In the genomic region with DNA sequence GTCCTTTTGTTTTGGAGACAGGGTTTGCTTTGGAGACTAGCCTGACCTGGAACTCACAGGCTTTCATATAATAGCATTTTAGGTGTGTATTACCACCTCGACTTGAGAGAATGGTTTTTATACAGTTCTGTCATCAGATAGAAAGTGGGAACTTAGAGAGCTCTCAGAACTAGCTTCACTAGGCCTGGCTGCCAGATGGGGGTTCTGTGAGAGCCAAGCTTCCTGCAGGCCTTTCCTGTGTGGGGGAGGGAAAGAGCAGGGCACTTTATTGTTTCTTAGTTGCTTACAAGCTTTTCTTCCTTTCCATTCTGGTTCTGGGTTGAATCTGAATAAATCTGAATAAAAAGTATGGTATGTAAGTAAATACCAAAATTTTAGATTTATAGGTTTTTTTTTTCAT, we compare ENCODE assay signal across 13 mouse cellular contexts. TPM values are rescaled to one million over a fixed set of nuclear protein-coding genes. Genes with fewer than 3 reads are reported as not detected.
DNase-seq lines count a peak whose midpoint lies in the region; ATAC-seq lines count a peak whose summit lies in the region.
"Had no signal": no experiment of that assay in that cellular context is flagged by ENCODE, and none has a peak within 500 bp of the region (broad histone marks: within the 10 kb centered on the region; RNA-seq: fewer than 3 reads in every experiment).

No protein-coding gene starts in this region.

- H3K4me1 ChIP-seq in heart, embryonic 11.5 days (ENCODE audit: control insufficient read depth, insufficient read depth, low read length) = no peaks in the 10 kb centered on the region
- H3K4me1 ChIP-seq in lung, embryonic 16.5 days (replicated peaks; ENCODE audit: control insufficient read depth, insufficient read depth, low read length) = peaks cover 8% of the 10 kb centered on the region
- peaks cover 7% of the 10 kb centered on the region for H3K4me1 ChIP-seq in embryonic facial prominence, embryonic 10.5 days
- peaks cover 29% of the 10 kb centered on the region for H3K4me1 ChIP-seq in limb, embryonic 10.5 days
- H3K4me1 ChIP-seq: stomach, embryonic 15.5 days had no signal

- H3K27me3 ChIP-seq in heart, embryonic 11.5 days (ENCODE audit: control insufficient read depth, insufficient read depth, low read length) = no peaks in the 10 kb centered on the region
- H3K27me3 ChIP-seq in lung, embryonic 16.5 days (ENCODE audit: control insufficient read depth, insufficient read depth, low read depth, low read length) = no peaks in the 10 kb centered on the region
- no peaks in the 10 kb centered on the region for H3K27me3 ChIP-seq in embryonic facial prominence, embryonic 10.5 days (replicated peaks; ENCODE audit: low read depth, poor library complexity, severe bottlenecking)
- H3K27me3 ChIP-seq in limb, embryonic 10.5 days (ENCODE audit: low read depth, poor library complexity, severe bottlenecking) = no peaks in the 10 kb centered on the region
- H3K27me3 ChIP-seq: hindbrain, embryonic 15.5 days; kidney, embryonic 15.5 days; liver, embryonic 13.5 days; stomach, embryonic 15.5 days had no signal

- peak; percentile 22 for DNase-seq in heart, adult 8-10 months (ENCODE audit: low spot score)
- no peak for DNase-seq in lung, adult 18-20 months
- DNase-seq in embryonic facial prominence, embryonic 10.5 days (ENCODE audit: low spot score) = peak; percentile 18
- DNase-seq in limb, embryonic 10.5 days (ENCODE audit: low spot score) = peak; percentile 57
- no peak for DNase-seq in urinary bladder, postnatal 25 days (ENCODE audit: low spot score)
- DNase-seq: liver, embryonic 13.5 days had no signal

- H3K4me2 ChIP-seq in heart, embryonic 11.5 days = no peak overlapping the region
- no peak overlapping the region for H3K4me2 ChIP-seq in lung, embryonic 16.5 days (ENCODE audit: low read depth, low read length)
- H3K4me2 ChIP-seq: hindbrain, embryonic 15.5 days; kidney, embryonic 15.5 days; liver, embryonic 13.5 days; stomach, embryonic 15.5 days had no signal

- H3K9ac ChIP-seq in heart, embryonic 11.5 days (ENCODE audit: low read depth, low read length) = no peak overlapping the region
- H3K9ac ChIP-seq in lung, embryonic 16.5 days (ENCODE audit: low read length) = no peak overlapping the region
- H3K9ac ChIP-seq: hindbrain, embryonic 15.5 days; kidney, embryonic 15.5 days; liver, embryonic 13.5 days; stomach, embryonic 15.5 days had no signal

- no peak overlapping the region for H3K27ac ChIP-seq in heart, embryonic 11.5 days (ENCODE audit: low read depth, low read length)
- peak overlapping the region; percentile 9; the same call in 1 of the 2 replicates for H3K27ac ChIP-seq in lung, embryonic 16.5 days (ENCODE audit: low read length)
- H3K27ac ChIP-seq in embryonic facial prominence, embryonic 10.5 days (replicated peaks) = no peak overlapping the region; the same call in 1 of the 2 replicates
- peak overlapping the region; percentile 80 for H3K27ac ChIP-seq in limb, embryonic 10.5 days
- H3K27ac ChIP-seq: hindbrain, embryonic 15.5 days; kidney, embryonic 15.5 days; liver, embryonic 13.5 days; stomach, embryonic 15.5 days had no signal

- H3K9me3 ChIP-seq in heart, embryonic 11.5 days (replicated peaks; ENCODE audit: control insufficient read depth, low read length) = no peaks in the 10 kb centered on the region
- no peaks in the 10 kb centered on the region for H3K9me3 ChIP-seq in lung, embryonic 16.5 days (ENCODE audit: control insufficient read depth, low read length)
- no peaks in the 10 kb centered on the region for H3K9me3 ChIP-seq in embryonic facial prominence, embryonic 10.5 days
- H3K9me3 ChIP-seq in limb, embryonic 10.5 days (replicated peaks) = no peaks in the 10 kb centered on the region
- H3K9me3 ChIP-seq: hindbrain, embryonic 15.5 days; kidney, embryonic 15.5 days; liver, embryonic 13.5 days; stomach, embryonic 15.5 days had no signal

- 65% methylated on average over 1 of the region's 1 CpGs for WGBS in heart, embryonic 11.5 days (ENCODE audit: insufficient replicate concordance)
- WGBS in lung, embryonic 16.5 days = 45% methylated on average over 1 of the region's 1 CpGs
- WGBS in embryonic facial prominence, embryonic 10.5 days = 66% methylated on average over 1 of the region's 1 CpGs
- 33% methylated on average over 1 of the region's 1 CpGs for WGBS in limb, embryonic 10.5 days

- H3K36me3 ChIP-seq in heart, embryonic 11.5 days (ENCODE audit: control insufficient read depth, insufficient read depth, low read length) = peaks cover 2% of the 10 kb centered on the region
- H3K36me3 ChIP-seq in lung, embryonic 16.5 days (ENCODE audit: control insufficient read depth, insufficient read depth, low read length) = no peaks in the 10 kb centered on the region; the same call in 1 of the 2 replicates
- peaks cover 19% of the 10 kb centered on the region for H3K36me3 ChIP-seq in embryonic facial prominence, embryonic 10.5 days (replicated peaks)
- H3K36me3 ChIP-seq in limb, embryonic 10.5 days = peaks cover 25% of the 10 kb centered on the region

- no peak for ATAC-seq in heart, embryonic 11.5 days (replicated peaks; ENCODE audit: insufficient number of reproducible peaks, low FRiP score, low TSS enrichment)
- no peak for ATAC-seq in lung, embryonic 16.5 days (ENCODE audit: low read depth)
- ATAC-seq in activated CD4-positive, CD25-positive, alpha-beta regulatory T cell, adult 4 months = no peak
- ATAC-seq: forebrain, embryonic 16.5 days had no signal

- no peak overlapping the region for H3K4me3 ChIP-seq in heart, embryonic 11.5 days (ENCODE audit: low read depth, low read length)
- H3K4me3 ChIP-seq in lung, embryonic 16.5 days (ENCODE audit: low read length) = no peak overlapping the region
- no peak overlapping the region for H3K4me3 ChIP-seq in embryonic facial prominence, embryonic 10.5 days
- H3K4me3 ChIP-seq in limb, embryonic 10.5 days = no peak overlapping the region
- H3K4me3 ChIP-seq: hindbrain, embryonic 15.5 days; kidney, embryonic 15.5 days; liver, embryonic 13.5 days; stomach, embryonic 15.5 days had no signal

RNA-seq across cellular contexts. Expression of a gene that starts 54.0 kb away (rescaled TPM):
- 10 to 100 TPM; 14.7 to 16.8 (median 16.0) TPM for total RNA-seq in heart, adult 8-10 months (2022)
- 30.6 and 33.1 TPM in 2 replicates for polyA plus RNA-seq in heart, embryonic 11.5 days (2014; fragmentation: Nextera tagmentation; extraction: Ambion mirVana)
- polyA plus RNA-seq in lung, embryonic 16.5 days (2015; fragmentation: Nextera tagmentation; extraction: Ambion mirVana) = 44.7 and 50.3 TPM in 2 replicates
- polyA plus RNA-seq in embryonic facial prominence, embryonic 10.5 days (2016; fragmentation: Nextera tagmentation; extraction: Ambion mirVana) = 53.2 and 57.9 TPM in 2 replicates
- 58.5 and 63.3 TPM in 2 replicates for polyA plus RNA-seq in limb, embryonic 10.5 days (2016; fragmentation: Nextera tagmentation; extraction: Ambion mirVana)
- 10 to 100 TPM; 38.8 to 57.3 TPM for polyA plus RNA-seq in activated CD4-positive, CD25-positive, alpha-beta regulatory T cell, adult 4 months (2017; shearing (Covaris generic))

Comparison
In these comparisons a context has a peak if more than half of its experiments do, and no peak if none do; other contexts are left out.
1. DNase-seq: peak in heart, adult 8-10 months (single experiment), embryonic facial prominence, embryonic 10.5 days (single experiment) and limb, embryonic 10.5 days (single experiment); none in lung, adult 18-20 months (0 of 2) and urinary bladder, postnatal 25 days (single experiment).
2. H3K27ac ChIP-seq: peak in lung, embryonic 16.5 days (single experiment) and limb, embryonic 10.5 days (single experiment); none in heart, embryonic 11.5 days (single experiment) and embryonic facial prominence, embryonic 10.5 days (single experiment).